Mouse (Mus musculus): Measurements from ENCODE around the gene Gm26897. TPM values are rescaled to one million over a fixed set of nuclear protein-coding genes. Genes with fewer than 3 reads are reported as not detected.
A peak's percentile ranks its signal among the peaks of the same experiment; 100 is the strongest.

Gm26897 gene
- polyA plus RNA-seq, 1 experiment from 2014 or later = not detected

GRCm38 (mm10) chr5:111739480-111739879, 5.8 kb downstream of the Gm26897 start:
- no peak overlapping the region for H3K27ac ChIP-seq (replicated peaks; ENCODE audit: low read depth, low read length)
- H3K9me3 ChIP-seq (ENCODE audit: control insufficient read depth, low read length) = no peaks in the 10 kb centered on the region
- H3K36me3 ChIP-seq (ENCODE audit: control insufficient read depth, insufficient read depth, low read length) = no peaks in the 10 kb centered on the region
- DNase-seq (ENCODE audit: low spot score) (no peak), ATAC-seq (ENCODE audit: insufficient number of reproducible peaks, low FRiP score, low TSS enrichment, low read depth) (no peak)
- no peak overlapping the region for H3K4me3 ChIP-seq (ENCODE audit: low read depth, low read length)
- peaks cover 43% of the 10 kb centered on the region for H3K27me3 ChIP-seq (ENCODE audit: control insufficient read depth, insufficient read depth, low read length)
- 64% methylated on average over 6 of the region's 6 CpGs for WGBS
- no peak overlapping the region for H3K4me2 ChIP-seq (ENCODE audit: low read depth, severe bottlenecking)
- H3K4me1 ChIP-seq (ENCODE audit: control insufficient read depth, insufficient read depth, low read length) = peaks cover 6% of the 10 kb centered on the region; the same call in 1 of the 2 replicates
- no peak overlapping the region for H3K9ac ChIP-seq (ENCODE audit: low read length)

- no peaks in the 10 kb centered on the region for H3K36me3 ChIP-seq (ENCODE audit: control insufficient read depth, insufficient read depth, low read length)
- H3K4me1 ChIP-seq (ENCODE audit: control insufficient read depth, insufficient read depth, low read length) = peaks cover 6% of the 10 kb centered on the region; the same call in 1 of the 2 replicates
- H3K27ac ChIP-seq (replicated peaks; ENCODE audit: low read depth, low read length) = no peak overlapping the region
- no peak overlapping the region for H3K4me3 ChIP-seq (ENCODE audit: low read depth, low read length)
- no peak for DNase-seq (ENCODE audit: low spot score)
- no peaks in the 10 kb centered on the region for H3K9me3 ChIP-seq (ENCODE audit: control insufficient read depth, low read length)
- H3K4me2 ChIP-seq (ENCODE audit: low read depth, severe bottlenecking) = no peak overlapping the region
- peaks cover 43% of the 10 kb centered on the region for H3K27me3 ChIP-seq (ENCODE audit: control insufficient read depth, insufficient read depth, low read length)
- no peak overlapping the region for H3K9ac ChIP-seq (ENCODE audit: low read length)
- 27% methylated on average over 16 of the region's 16 CpGs for WGBS
- ATAC-seq (ENCODE audit: insufficient number of reproducible peaks, low FRiP score, low TSS enrichment, low read depth) = no peak
Measured at GRCm38 (mm10) chr5:111740384-111741275, 6.9 kb downstream of the Gm26897 start.

GRCm38 (mm10) chr5:111741352-111741751, 7.6 kb downstream of the Gm26897 start:
- ATAC-seq (ENCODE audit: insufficient number of reproducible peaks, low FRiP score, low TSS enrichment, low read depth) (no peak), DNase-seq (ENCODE audit: low spot score) (no peak)
- peaks cover 43% of the 10 kb centered on the region for H3K27me3 ChIP-seq (ENCODE audit: control insufficient read depth, insufficient read depth, low read length)
- no peaks in the 10 kb centered on the region for H3K9me3 ChIP-seq (ENCODE audit: control insufficient read depth, low read length)
- no peak overlapping the region for H3K27ac ChIP-seq (replicated peaks; ENCODE audit: low read depth, low read length)
- 7% methylated on average over 11 of the region's 11 CpGs for WGBS
- peaks cover 6% of the 10 kb centered on the region; the same call in 1 of the 2 replicates for H3K4me1 ChIP-seq (ENCODE audit: control insufficient read depth, insufficient read depth, low read length)
- H3K36me3 ChIP-seq (ENCODE audit: control insufficient read depth, insufficient read depth, low read length) = no peaks in the 10 kb centered on the region
- H3K9ac ChIP-seq (ENCODE audit: low read length) = no peak overlapping the region
- no peak overlapping the region for H3K4me2 ChIP-seq (ENCODE audit: low read depth, severe bottlenecking)
- no peak overlapping the region for H3K4me3 ChIP-seq (ENCODE audit: low read depth, low read length)

GRCm38 (mm10) chr5:111742290-111742898, 8.7 kb downstream of the Gm26897 start:
- H3K4me1 ChIP-seq (ENCODE audit: control insufficient read depth, insufficient read depth, low read length) = peaks cover 6% of the 10 kb centered on the region; the same call in 1 of the 2 replicates
- no peak overlapping the region for H3K4me3 ChIP-seq (ENCODE audit: low read depth, low read length)
- peaks cover 43% of the 10 kb centered on the region for H3K27me3 ChIP-seq (ENCODE audit: control insufficient read depth, insufficient read depth, low read length)
- H3K27ac ChIP-seq (replicated peaks; ENCODE audit: low read depth, low read length) = no peak overlapping the region
- H3K36me3 ChIP-seq (ENCODE audit: control insufficient read depth, insufficient read depth, low read length) = no peaks in the 10 kb centered on the region
- WGBS = 14% methylated on average over 13 of the region's 13 CpGs
- no peaks in the 10 kb centered on the region for H3K9me3 ChIP-seq (ENCODE audit: control insufficient read depth, low read length)
- no peak for DNase-seq (ENCODE audit: low spot score)
- no peak overlapping the region for H3K4me2 ChIP-seq (ENCODE audit: low read depth, severe bottlenecking)
- H3K9ac ChIP-seq (ENCODE audit: low read length) = no peak overlapping the region
- no peak for ATAC-seq (ENCODE audit: insufficient number of reproducible peaks, low FRiP score, low TSS enrichment, low read depth)

GRCm38 (mm10) chr5:111749599-111749998, 15.9 kb downstream of the Gm26897 start:
- 0 out of 2 replicates have a peak, but pooled peaks cover 2% of the 10 kb centered on the region for H3K27me3 ChIP-seq (ENCODE audit: control insufficient read depth, insufficient read depth, low read length)
- DNase-seq (ENCODE audit: low spot score) (no peak), ATAC-seq (ENCODE audit: insufficient number of reproducible peaks, low FRiP score, low TSS enrichment, low read depth) (no peak)
- no peaks in the 10 kb centered on the region for H3K36me3 ChIP-seq (ENCODE audit: control insufficient read depth, insufficient read depth, low read length)
- no peaks in the 10 kb centered on the region for H3K4me1 ChIP-seq (ENCODE audit: control insufficient read depth, insufficient read depth, low read length)
- 90% methylated on average over 5 of the region's 5 CpGs for WGBS
- no peak overlapping the region for H3K27ac ChIP-seq (replicated peaks; ENCODE audit: low read depth, low read length)
- no peak overlapping the region for H3K9ac ChIP-seq (ENCODE audit: low read length)
- no peaks in the 10 kb centered on the region for H3K9me3 ChIP-seq (ENCODE audit: control insufficient read depth, low read length)
- H3K4me2 ChIP-seq (ENCODE audit: low read depth, severe bottlenecking) = no peak overlapping the region
- H3K4me3 ChIP-seq (ENCODE audit: low read depth, low read length) = no peak overlapping the region

- H3K27me3 ChIP-seq (ENCODE audit: control insufficient read depth, insufficient read depth, low read length) = 0 out of 2 replicates have a peak, but pooled peaks cover 2% of the 10 kb centered on the region
- H3K9me3 ChIP-seq (ENCODE audit: control insufficient read depth, low read length) = no peaks in the 10 kb centered on the region
- H3K4me1 ChIP-seq (ENCODE audit: control insufficient read depth, insufficient read depth, low read length) = no peaks in the 10 kb centered on the region
- no peaks in the 10 kb centered on the region for H3K36me3 ChIP-seq (ENCODE audit: control insufficient read depth, insufficient read depth, low read length)
- no peak overlapping the region for H3K4me2 ChIP-seq (ENCODE audit: low read depth, severe bottlenecking)
- DNase-seq (ENCODE audit: low spot score) = no peak
- H3K4me3 ChIP-seq (ENCODE audit: low read depth, low read length) = no peak overlapping the region
- ATAC-seq (ENCODE audit: insufficient number of reproducible peaks, low FRiP score, low TSS enrichment, low read depth) = no peak
- WGBS = 89% methylated on average over 13 of the region's 13 CpGs
- no peak overlapping the region for H3K9ac ChIP-seq (ENCODE audit: low read length)
- no peak overlapping the region for H3K27ac ChIP-seq (replicated peaks; ENCODE audit: low read depth, low read length)
Measured at GRCm38 (mm10) chr5:111750092-111750491, 16.4 kb downstream of the Gm26897 start.

GRCm38 (mm10) chr5:111754484-111755139, 20.9 kb downstream of the Gm26897 start:
- no peak overlapping the region for H3K27ac ChIP-seq (replicated peaks; ENCODE audit: low read depth, low read length)
- no peak overlapping the region for H3K9ac ChIP-seq (ENCODE audit: low read length)
- DNase-seq (ENCODE audit: low spot score) (no peak), ATAC-seq (ENCODE audit: insufficient number of reproducible peaks, low FRiP score, low TSS enrichment, low read depth) (no peak)
- no peak overlapping the region for H3K4me3 ChIP-seq (ENCODE audit: low read depth, low read length)
- 0 out of 2 replicates have a peak, but pooled peaks cover 2% of the 10 kb centered on the region for H3K27me3 ChIP-seq (ENCODE audit: control insufficient read depth, insufficient read depth, low read length)
- no peak overlapping the region for H3K4me2 ChIP-seq (ENCODE audit: low read depth, severe bottlenecking)
- 39% methylated on average over 16 of the region's 16 CpGs for WGBS
- H3K9me3 ChIP-seq (ENCODE audit: control insufficient read depth, low read length) = no peaks in the 10 kb centered on the region
- no peaks in the 10 kb centered on the region for H3K36me3 ChIP-seq (ENCODE audit: control insufficient read depth, insufficient read depth, low read length)
- no peaks in the 10 kb centered on the region for H3K4me1 ChIP-seq (ENCODE audit: control insufficient read depth, insufficient read depth, low read length)

GRCm38 (mm10) chr5:111755330-111755729, 21.6 kb downstream of the Gm26897 start:
- 6% methylated on average over 5 of the region's 5 CpGs for WGBS
- Histone ChIP-seq H3K27me3 (ENCODE audit: control insufficient read depth, insufficient read depth, low read length) (0 out of 2 replicates have a peak, but pooled peaks cover 2% of the 10 kb centered on the region), H3K9ac (ENCODE audit: low read length) (no peak overlapping the region), H3K36me3 (ENCODE audit: control insufficient read depth, insufficient read depth, low read length) (no peaks in the 10 kb centered on the region), H3K4me1 (ENCODE audit: control insufficient read depth, insufficient read depth, low read length) (no peaks in the 10 kb centered on the region), H3K4me2 (ENCODE audit: low read depth, severe bottlenecking) (no peak overlapping the region), H3K9me3 (ENCODE audit: control insufficient read depth, low read length) (no peaks in the 10 kb centered on the region), H3K27ac (replicated peaks; ENCODE audit: low read depth, low read length) (no peak overlapping the region), H3K4me3 (ENCODE audit: low read depth, low read length) (no peak overlapping the region)
- ATAC-seq (ENCODE audit: insufficient number of reproducible peaks, low FRiP score, low TSS enrichment, low read depth) (peak; percentile 70; the same call in 1 of the 2 replicates), DNase-seq (ENCODE audit: low spot score) (peak; percentile 58)

Measured in limb, embryonic 11.5 days (tissue).